Mouse (Mus musculus): ENCODE results near the gene Rimbp2. TPM values are rescaled to one million over a fixed set of nuclear protein-coding genes. Genes with fewer than 3 reads are reported as not detected.
"Not testable (repeated sequence)": the region's sequence is repeated elsewhere in the genome, so short reads cannot be mapped to it uniquely, and the experiment has no call there.

The Rimbp2 gene
- total and polyA plus RNA-seq, 3 experiments: not detected

GRCm38 (mm10) chr5:128984536-128984935 is 31.2 kb upstream of the Rimbp2 start:
- peaks cover 55% of the 10 kb centered on the region for H3K36me3 ChIP-seq (replicated peaks)
- H3K27me3 ChIP-seq (ENCODE audit: insufficient read depth, low read length): no peaks in the 10 kb centered on the region
- peaks cover 12% of the 10 kb centered on the region; the same call in 1 of the 2 replicates for H3K4me1 ChIP-seq (ENCODE audit: insufficient read depth, low read depth, low read length)
- no peak for DNase-seq (ENCODE audit: low spot score)
- H3K4me3 ChIP-seq (ENCODE audit: low read depth, low read length): no peak overlapping the region
- ATAC-seq (ENCODE audit: extremely low read depth, insufficient number of reproducible peaks, low FRiP score, poor library complexity, severe bottlenecking): no peak
- no peak for TF ChIP-seq TAL1 (conservative IDR thresholded peaks at IDR 0.05; ENCODE audit: low read depth, low read length)
- TF ChIP-seq GATA2 (IDR thresholded peaks at IDR 0.05; ENCODE audit: borderline replicate concordance, low read depth, low read length): no peak
- no peak for TF ChIP-seq GATA1 (IDR thresholded peaks at IDR 0.05; ENCODE audit: borderline replicate concordance, low read length)
- no peak for TF ChIP-seq CTCF (IDR thresholded peaks at IDR 0.05; ENCODE audit: low read depth, low read length)
- no peak for TF ChIP-seq POLR2AphosphoS5 (IDR thresholded peaks at IDR 0.05; ENCODE audit: insufficient replicate concordance, low read depth, low read length)
- peaks cover 3% of the 10 kb centered on the region; the same call in 1 of the 2 replicates for H3K9me3 ChIP-seq (replicated peaks)

- no peak overlapping the region for H3K4me3 ChIP-seq (ENCODE audit: low read depth, low read length)
- H3K9me3 ChIP-seq (replicated peaks): peaks cover 6% of the 10 kb centered on the region
- no peaks in the 10 kb centered on the region for H3K27me3 ChIP-seq (ENCODE audit: insufficient read depth, low read length)
- DNase-seq (ENCODE audit: low spot score): no peak
- peak; percentile 65 for ATAC-seq (ENCODE audit: extremely low read depth, insufficient number of reproducible peaks, low FRiP score, poor library complexity, severe bottlenecking)
- TF ChIP-seq GATA2 (IDR thresholded peaks at IDR 0.05; ENCODE audit: borderline replicate concordance, low read depth, low read length): no peak
- TF ChIP-seq CTCF (IDR thresholded peaks at IDR 0.05; ENCODE audit: low read depth, low read length): peak; percentile 72
- no peak for TF ChIP-seq POLR2AphosphoS5 (IDR thresholded peaks at IDR 0.05; ENCODE audit: insufficient replicate concordance, low read depth, low read length)
- TF ChIP-seq TAL1 (conservative IDR thresholded peaks at IDR 0.05; ENCODE audit: low read depth, low read length): no peak
- no peak for TF ChIP-seq GATA1 (IDR thresholded peaks at IDR 0.05; ENCODE audit: borderline replicate concordance, low read length)
- peaks cover 26% of the 10 kb centered on the region for H3K36me3 ChIP-seq (replicated peaks)
- peaks cover 12% of the 10 kb centered on the region; the same call in 1 of the 2 replicates for H3K4me1 ChIP-seq (ENCODE audit: insufficient read depth, low read depth, low read length)
These were observed 28.3 kb upstream of the Rimbp2 start for GRCm38 (mm10) chr5:128981607-128982006.

GRCm38 (mm10) chr5:128980857-128981256 is 27.6 kb upstream of the Rimbp2 start:
- ATAC-seq (ENCODE audit: extremely low read depth, insufficient number of reproducible peaks, low FRiP score, poor library complexity, severe bottlenecking) (no peak), DNase-seq (ENCODE audit: low spot score) (no peak)
- no peak for TF ChIP-seq POLR2AphosphoS5 (IDR thresholded peaks at IDR 0.05; ENCODE audit: insufficient replicate concordance, low read depth, low read length)
- TF ChIP-seq GATA2 (IDR thresholded peaks at IDR 0.05; ENCODE audit: borderline replicate concordance, low read depth, low read length): no peak
- TF ChIP-seq CTCF (IDR thresholded peaks at IDR 0.05; ENCODE audit: low read depth, low read length): no peak
- TF ChIP-seq GATA1 (IDR thresholded peaks at IDR 0.05; ENCODE audit: borderline replicate concordance, low read length): no peak
- no peak for TF ChIP-seq TAL1 (conservative IDR thresholded peaks at IDR 0.05; ENCODE audit: low read depth, low read length)
- Histone ChIP-seq H3K4me1 (ENCODE audit: insufficient read depth, low read depth, low read length) (peaks cover 12% of the 10 kb centered on the region; the same call in 1 of the 2 replicates), H3K27me3 (ENCODE audit: insufficient read depth, low read length) (no peaks in the 10 kb centered on the region), H3K36me3 (replicated peaks) (peaks cover 19% of the 10 kb centered on the region), H3K9me3 (replicated peaks) (peaks cover 6% of the 10 kb centered on the region), H3K4me3 (ENCODE audit: low read depth, low read length) (no peak overlapping the region)

- Histone ChIP-seq H3K36me3 (replicated peaks) (peaks cover under 1% of the 10 kb centered on the region), H3K4me1 (ENCODE audit: insufficient read depth, low read depth, low read length) (peaks cover 10% of the 10 kb centered on the region; the same call in 1 of the 2 replicates), H3K9me3 (replicated peaks) (peaks cover 6% of the 10 kb centered on the region), H3K27me3 (ENCODE audit: insufficient read depth, low read length) (no peaks in the 10 kb centered on the region), H3K4me3 (ENCODE audit: low read depth, low read length) (no peak overlapping the region)
- no peak for DNase-seq (ENCODE audit: low spot score)
- no peak for ATAC-seq (ENCODE audit: extremely low read depth, insufficient number of reproducible peaks, low FRiP score, poor library complexity, severe bottlenecking)
- TF ChIP-seq CTCF (IDR thresholded peaks at IDR 0.05; ENCODE audit: low read depth, low read length) (no peak), GATA2 (IDR thresholded peaks at IDR 0.05; ENCODE audit: borderline replicate concordance, low read depth, low read length) (no peak), TAL1 (conservative IDR thresholded peaks at IDR 0.05; ENCODE audit: low read depth, low read length) (no peak), POLR2AphosphoS5 (IDR thresholded peaks at IDR 0.05; ENCODE audit: insufficient replicate concordance, low read depth, low read length) (no peak), GATA1 (IDR thresholded peaks at IDR 0.05; ENCODE audit: borderline replicate concordance, low read length) (no peak)
These were observed 25.7 kb upstream of the Rimbp2 start for GRCm38 (mm10) chr5:128978957-128979356.

DNA sequence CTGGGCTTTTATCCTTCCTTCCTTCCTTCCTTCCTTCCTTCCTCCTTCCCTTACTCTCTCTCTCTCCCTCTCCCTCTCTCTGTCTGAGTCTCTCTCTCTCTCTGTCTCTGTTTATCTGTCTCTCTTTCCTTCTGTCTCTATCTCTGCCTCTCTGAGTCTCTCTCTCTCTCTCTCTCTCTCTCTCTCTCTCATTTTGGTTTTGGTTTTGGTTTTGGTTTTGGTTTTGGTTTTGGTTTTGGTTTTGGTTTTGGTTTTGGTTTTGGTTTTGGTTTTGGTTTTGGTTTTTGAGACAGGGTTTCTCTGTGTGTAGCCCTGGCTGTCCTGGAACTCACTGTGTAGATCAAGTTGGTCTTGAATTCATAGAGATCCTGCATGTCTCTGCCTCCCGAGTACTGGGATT is 24.2 kb upstream of the Rimbp2 start:
- not testable (repeated sequence) for DNase-seq (ENCODE audit: low spot score); ATAC-seq (ENCODE audit: extremely low read depth, insufficient number of reproducible peaks, low FRiP score, poor library complexity, severe bottlenecking); H3K9me3 ChIP-seq (replicated peaks); H3K27me3 ChIP-seq (ENCODE audit: insufficient read depth, low read length); H3K36me3 ChIP-seq (replicated peaks); H3K4me3 ChIP-seq (ENCODE audit: low read depth, low read length); H3K4me1 ChIP-seq (ENCODE audit: insufficient read depth, low read depth, low read length)

GRCm38 (mm10) chr5:128976266-128976665 is 23.0 kb upstream of the Rimbp2 start:
- no peak for TF ChIP-seq TAL1 (conservative IDR thresholded peaks at IDR 0.05; ENCODE audit: low read depth, low read length)
- no peak for TF ChIP-seq GATA2 (IDR thresholded peaks at IDR 0.05; ENCODE audit: borderline replicate concordance, low read depth, low read length)
- no peak for TF ChIP-seq GATA1 (IDR thresholded peaks at IDR 0.05; ENCODE audit: borderline replicate concordance, low read length)
- peak; percentile 53 for TF ChIP-seq CTCF (IDR thresholded peaks at IDR 0.05; ENCODE audit: low read depth, low read length)
- peak; percentile 8; the same call in 1 of the 2 replicates for ATAC-seq (ENCODE audit: extremely low read depth, insufficient number of reproducible peaks, low FRiP score, poor library complexity, severe bottlenecking)
- Histone ChIP-seq H3K36me3 (replicated peaks) (no peaks in the 10 kb centered on the region), H3K27me3 (ENCODE audit: insufficient read depth, low read length) (no peaks in the 10 kb centered on the region), H3K9me3 (replicated peaks) (peaks cover 6% of the 10 kb centered on the region), H3K4me1 (ENCODE audit: insufficient read depth, low read depth, low read length) (no peaks in the 10 kb centered on the region), H3K4me3 (ENCODE audit: low read depth, low read length) (no peak overlapping the region)
- no peak for DNase-seq (ENCODE audit: low spot score)

DNA sequence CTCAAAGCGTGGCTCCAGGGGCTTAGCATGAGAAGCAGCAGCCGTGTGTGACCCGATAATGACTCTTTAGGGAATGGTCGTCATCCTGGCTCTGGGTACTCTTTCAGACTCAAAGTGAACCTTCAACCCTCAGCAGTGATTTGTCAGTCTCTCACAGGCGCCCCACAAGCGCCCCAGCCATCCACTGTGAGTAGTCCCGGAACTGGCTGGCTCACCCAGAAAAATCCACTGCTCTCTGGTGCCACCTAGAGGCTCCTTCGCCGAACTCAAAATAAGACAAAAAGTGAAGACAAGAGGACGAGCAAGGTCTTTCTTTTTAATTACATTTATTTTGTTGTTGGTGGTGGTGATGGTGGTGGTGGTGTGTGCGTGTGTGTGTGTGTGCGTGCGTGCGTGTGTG is 18.0 kb upstream of the Rimbp2 start:
- Histone ChIP-seq H3K4me1 (ENCODE audit: insufficient read depth, low read depth, low read length) (no peaks in the 10 kb centered on the region), H3K27me3 (ENCODE audit: insufficient read depth, low read length) (no peaks in the 10 kb centered on the region), H3K36me3 (replicated peaks) (no peaks in the 10 kb centered on the region), H3K9me3 (replicated peaks) (peaks cover 5% of the 10 kb centered on the region; the same call in 1 of the 2 replicates), H3K4me3 (ENCODE audit: low read depth, low read length) (no peak overlapping the region)
- DNase-seq (ENCODE audit: low spot score): peak; percentile 55
- no peak for ATAC-seq (ENCODE audit: extremely low read depth, insufficient number of reproducible peaks, low FRiP score, poor library complexity, severe bottlenecking)
- TF ChIP-seq GATA1 (IDR thresholded peaks at IDR 0.05; ENCODE audit: borderline replicate concordance, low read length): no peak
- no peak for TF ChIP-seq GATA2 (IDR thresholded peaks at IDR 0.05; ENCODE audit: borderline replicate concordance, low read depth, low read length)
- no peak for TF ChIP-seq POLR2AphosphoS5 (IDR thresholded peaks at IDR 0.05; ENCODE audit: insufficient replicate concordance, low read depth, low read length)
- no peak for TF ChIP-seq TAL1 (conservative IDR thresholded peaks at IDR 0.05; ENCODE audit: low read depth, low read length)

All from G1E (cell line).